In genomic region chr3:95135433-95136052, GRCm38 (mm10) we compare ENCODE assay signal across 8 mouse cellular contexts. TPM values are rescaled to one million over a fixed set of nuclear protein-coding genes. Genes with fewer than 3 reads are reported as not detected.
DNase-seq lines count a peak whose midpoint lies in the region; ATAC-seq lines count a peak whose summit lies in the region.

No protein-coding gene starts in this region.

- no peak for ATAC-seq in erythroblast, adult 5-6 weeks (replicated peaks; ENCODE audit: low FRiP score, poor library complexity, severe bottlenecking)
- no peak for ATAC-seq in hindbrain, embryonic 12.5 days (ENCODE audit: low FRiP score)
- peak; percentile 45 for ATAC-seq in megakaryocyte progenitor cell, adult 5-6 weeks (replicated peaks; ENCODE audit: poor library complexity)

- peaks cover 3% of the 10 kb centered on the region; the same call in 1 of the 2 replicates for H3K9me3 ChIP-seq in erythroblast, embryonic 14.5 days (ENCODE audit: control insufficient read depth, low read length)
- H3K9me3 ChIP-seq in hindbrain, embryonic 12.5 days (replicated peaks) = no peaks in the 10 kb centered on the region

- H3K4me1 ChIP-seq in erythroblast, embryonic 14.5 days (ENCODE audit: control insufficient read depth) = peaks cover 35% of the 10 kb centered on the region
- H3K4me1 ChIP-seq in hindbrain, embryonic 12.5 days = peaks cover 26% of the 10 kb centered on the region

- WGBS in hindbrain, embryonic 12.5 days = 91% methylated on average over 7 of the region's 7 CpGs

- H3K36me3 ChIP-seq in erythroblast, embryonic 14.5 days (ENCODE audit: control insufficient read depth) = peaks cover 37% of the 10 kb centered on the region
- H3K36me3 ChIP-seq in hindbrain, embryonic 12.5 days = peaks cover 29% of the 10 kb centered on the region

- no peaks in the 10 kb centered on the region for H3K27me3 ChIP-seq in erythroblast, embryonic 14.5 days (ENCODE audit: control insufficient read depth)
- H3K27me3 ChIP-seq in hindbrain, embryonic 12.5 days = no peaks in the 10 kb centered on the region

- DNase-seq in CD8-positive naive resting alpha-beta T cell, adult 2 months (ENCODE audit: low read depth in 2 of 2, low spot score in 2 of 2) = peak; percentile 62 to 79
- no peak for DNase-seq in frontal cortex, postnatal 14 days (ENCODE audit: low spot score in 2 of 2)
- DNase-seq in right cerebral cortex, adult 18-20 months = no peak
- no peak for DNase-seq in retina, postnatal 1 day

- H3K9ac ChIP-seq in hindbrain, embryonic 12.5 days = no peak overlapping the region

- peak overlapping the region; percentile 66 for H3K4me3 ChIP-seq in erythroblast, embryonic 14.5 days (replicated peaks)
- H3K4me3 ChIP-seq in hindbrain, embryonic 12.5 days = peak overlapping the region; percentile 27; the same call in 1 of the 2 replicates

- no peak overlapping the region for H3K27ac ChIP-seq in hindbrain, embryonic 12.5 days

- peak overlapping the region; percentile 52 for H3K4me2 ChIP-seq in hindbrain, embryonic 12.5 days (replicated peaks)

RNA-seq across cellular contexts. Expression of gene Lysmd1, which starts 1.7 kb away (rescaled TPM):
- 0.90 and 1.1 TPM in 2 replicates for polyA plus RNA-seq in erythroblast, embryonic 14.5 days (2012)
- total RNA-seq in erythroblast, adult 5-6 weeks (2015; ENCODE audit: low replicate concordance) = 7.7 and 12.1 TPM in 2 replicates
- total RNA-seq in erythroblast, adult 5-6 weeks (2017; ENCODE audit: low replicate concordance) = 11.7 and 13.7 TPM in 2 replicates
- polyA plus RNA-seq in hindbrain, embryonic 12.5 days (2016; fragmentation: Nextera tagmentation; extraction: Ambion mirVana) = 22.6 and 23.9 TPM in 2 replicates
- total RNA-seq in megakaryocyte progenitor cell, adult 5-6 weeks (2015) = 3.1 and 3.6 TPM in 2 replicates
- 3.8 and 4.3 TPM in 2 replicates for total RNA-seq in megakaryocyte progenitor cell, adult 5-6 weeks (2017)

RNA-seq across cellular contexts. Expression of gene Scnm1, which starts 1.7 kb away (rescaled TPM):
- polyA plus RNA-seq in erythroblast, embryonic 14.5 days (2012) = 0.63 and 0.86 TPM in 2 replicates
- 36.4 and 39.0 TPM in 2 replicates for total RNA-seq in erythroblast, adult 5-6 weeks (2015; ENCODE audit: low replicate concordance)
- 38.9 and 39.8 TPM in 2 replicates for total RNA-seq in erythroblast, adult 5-6 weeks (2017; ENCODE audit: low replicate concordance)
- 89.4 and 94.1 TPM in 2 replicates for polyA plus RNA-seq in hindbrain, embryonic 12.5 days (2016; fragmentation: Nextera tagmentation; extraction: Ambion mirVana)
- total RNA-seq in megakaryocyte progenitor cell, adult 5-6 weeks (2015) = 43.4 and 45.8 TPM in 2 replicates
- total RNA-seq in megakaryocyte progenitor cell, adult 5-6 weeks (2017) = 66.0 and 85.7 TPM in 2 replicates

RNA-seq across cellular contexts. Expression of gene Tnfaip8l2, which starts 6.6 kb away (rescaled TPM):
- polyA plus RNA-seq in erythroblast, embryonic 14.5 days (2012) = 0.04 and 0.17 TPM in 2 replicates
- 10.2 and 17.1 TPM in 2 replicates for total RNA-seq in erythroblast, adult 5-6 weeks (2015; ENCODE audit: low replicate concordance)
- total RNA-seq in erythroblast, adult 5-6 weeks (2017; ENCODE audit: low replicate concordance) = 6.0 and 12.4 TPM in 2 replicates
- polyA plus RNA-seq in hindbrain, embryonic 12.5 days (2016; fragmentation: Nextera tagmentation; extraction: Ambion mirVana) = 2.1 and 2.6 TPM in 2 replicates
- 17.9 and 18.7 TPM in 2 replicates for total RNA-seq in megakaryocyte progenitor cell, adult 5-6 weeks (2015)
- 17.8 and 25.1 TPM in 2 replicates for total RNA-seq in megakaryocyte progenitor cell, adult 5-6 weeks (2017)

RNA-seq across cellular contexts. Expression of gene Tmod4, which starts 11.3 kb away (rescaled TPM):
- not detected in 2 replicates for polyA plus RNA-seq in erythroblast, embryonic 14.5 days (2012)
- total RNA-seq in erythroblast, adult 5-6 weeks (2015; ENCODE audit: low replicate concordance) = not detected in 2 replicates
- total RNA-seq in erythroblast, adult 5-6 weeks (2017; ENCODE audit: low replicate concordance) = 0.17 and 3.3 TPM in 2 replicates
- polyA plus RNA-seq in hindbrain, embryonic 12.5 days (2016; fragmentation: Nextera tagmentation; extraction: Ambion mirVana) = 0.81 and 0.99 TPM in 2 replicates
- 1.1 and 2.6 TPM in 2 replicates for total RNA-seq in megakaryocyte progenitor cell, adult 5-6 weeks (2015)
- total RNA-seq in megakaryocyte progenitor cell, adult 5-6 weeks (2017) = 2.3 and 2.5 TPM in 2 replicates

RNA-seq across cellular contexts. Expression of gene Sema6c, which starts 24.7 kb away (rescaled TPM):
- polyA plus RNA-seq in erythroblast, embryonic 14.5 days (2012) = 0.01 and 0.04 TPM in 2 replicates
- not detected in 2 replicates for total RNA-seq in erythroblast, adult 5-6 weeks (2015; ENCODE audit: low replicate concordance)
- total RNA-seq in erythroblast, adult 5-6 weeks (2017; ENCODE audit: low replicate concordance) = not detected in 2 replicates
- 59.5 and 68.7 TPM in 2 replicates for polyA plus RNA-seq in hindbrain, embryonic 12.5 days (2016; fragmentation: Nextera tagmentation; extraction: Ambion mirVana)
- total RNA-seq in megakaryocyte progenitor cell, adult 5-6 weeks (2015) = 0.05 and 0.07 TPM in 2 replicates
- not detected in 2 replicates for total RNA-seq in megakaryocyte progenitor cell, adult 5-6 weeks (2017)

Comparison
In these comparisons a context has a peak if more than half of its experiments do, and no peak if none do; other contexts are left out.
1. DNase-seq: peak in CD8-positive naive resting alpha-beta T cell, adult 2 months (2 of 2); none in frontal cortex, postnatal 14 days (0 of 2), right cerebral cortex, adult 18-20 months (single experiment) and retina, postnatal 1 day (single experiment).